Mouse (Mus musculus) small intestine, adult 2 months (tissue): ENCODE results near the gene Cdcp1.

Experiments used
- CTCF ChIP-seq: fragments of 200-500 bp; IDR thresholded peaks from 2 replicates; pipeline ENCODE4 v1.5.1; 2012; ENCODE audit warnings: low read depth, mild to moderate bottlenecking, control low read depth, inconsistent platforms, low read length, moderate library complexity, mixed read lengths; ENCODE audit not compliant: insufficient replicate concordance, insufficient read length; ENCODE audit errors: extremely low read depth
- POLR2A ChIP-seq: fragments of 200-500 bp; IDR thresholded peaks from 2 replicates; pipeline ENCODE4 v1.6.1; 2012; ENCODE audit warnings: low read depth, mild to moderate bottlenecking, control low read depth, inconsistent platforms, low read length, moderate library complexity

DNA sequence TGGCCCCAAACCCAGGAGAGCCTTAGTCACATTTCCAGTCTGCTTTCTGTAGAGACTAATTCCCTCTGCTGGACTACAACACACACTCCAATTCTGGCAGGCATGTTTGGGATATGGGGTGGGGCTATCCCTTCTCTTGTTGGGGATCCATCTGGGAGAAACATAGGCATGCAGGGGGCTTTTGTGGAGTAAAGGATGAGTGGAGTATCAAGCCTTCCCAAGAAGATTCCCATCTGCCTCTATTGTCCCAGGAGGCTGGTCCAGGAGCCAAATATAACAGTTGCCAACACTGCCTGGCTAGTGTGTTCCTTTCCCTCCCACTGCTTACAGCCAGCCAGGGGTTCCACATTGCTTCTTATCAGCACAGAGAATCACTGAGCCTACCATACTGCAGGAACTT, 58.1 kb downstream of the Cdcp1 start:
- TF ChIP-seq POLR2A (no peak), CTCF (no peak)
